In genomic region chr11:115777487-115778335, GRCm38 (mm10) we compare ENCODE assay signal across 9 mouse cellular contexts. TPM values are rescaled to one million over a fixed set of nuclear protein-coding genes. Genes with fewer than 3 reads are reported as not detected.
DNase-seq lines count a peak whose midpoint lies in the region; ATAC-seq and TF ChIP-seq lines count a peak whose summit lies in the region.
"Had no signal": no experiment of that assay in that cellular context is flagged by ENCODE, and none has a peak within 500 bp of the region (broad histone marks: within the 10 kb centered on the region; RNA-seq: fewer than 3 reads in every experiment).

No protein-coding gene starts in this region.

- H3K4me2 ChIP-seq in heart, embryonic 15.5 days = no peak overlapping the region
- H3K4me2 ChIP-seq in lung, postnatal 0 days (replicated peaks; ENCODE audit: low read depth, low read length) = no peak overlapping the region

- TF ChIP-seq POLR2A in brain, embryonic 14.5 days (IDR thresholded peaks at IDR 0.05; ENCODE audit: borderline replicate concordance, extremely low read depth, insufficient read depth, insufficient read length, poor library complexity, severe bottlenecking) = no peak

- no peak overlapping the region for H3K9ac ChIP-seq in heart, embryonic 15.5 days
- no peak overlapping the region for H3K9ac ChIP-seq in lung, postnatal 0 days (replicated peaks; ENCODE audit: low read depth)

- DNase-seq in heart, adult 18-20 months = no peak
- DNase-seq in brain, embryonic 14.5 days (ENCODE audit: low read depth) = peak; percentile 19
- DNase-seq in heart, postnatal 4 days = peak; percentile 5
- peak; percentile 43 for DNase-seq in lung, postnatal 0 days (ENCODE audit: low spot score)
- DNase-seq in yolk sac, embryonic 10.5 days (ENCODE audit: low spot score) = no peak
- DNase-seq in layer of hippocampus, postnatal 36 days = no peak
- DNase-seq in left cerebral cortex, adult 9 months (ENCODE audit: low spot score in 2 of 2) = no peak
- DNase-seq: cerebellum, adult 11 months had no signal

- H3K36me3 ChIP-seq in heart, embryonic 15.5 days = no peaks in the 10 kb centered on the region; the same call in 1 of the 2 replicates
- H3K36me3 ChIP-seq in lung, postnatal 0 days (ENCODE audit: insufficient read depth, low read length) = no peaks in the 10 kb centered on the region

- peaks cover 68% of the 10 kb centered on the region for H3K4me1 ChIP-seq in heart, embryonic 15.5 days (replicated peaks)
- peaks cover 20% of the 10 kb centered on the region for H3K4me1 ChIP-seq in lung, postnatal 0 days (ENCODE audit: insufficient read depth, low read depth, low read length)

- H3K9me3 ChIP-seq in heart, embryonic 15.5 days (replicated peaks) = no peaks in the 10 kb centered on the region
- H3K9me3 ChIP-seq in lung, postnatal 0 days (ENCODE audit: low read length) = no peaks in the 10 kb centered on the region

- H3K4me3 ChIP-seq in heart, embryonic 15.5 days = no peak overlapping the region
- H3K4me3 ChIP-seq in lung, postnatal 0 days (ENCODE audit: low read depth, low read length) = no peak overlapping the region

- no peak for ATAC-seq in heart, embryonic 15.5 days (replicated peaks; ENCODE audit: insufficient number of reproducible peaks, insufficient read depth, low FRiP score, low read depth)
- no peak for ATAC-seq in lung, postnatal 0 days

- WGBS in heart, embryonic 15.5 days = 89% methylated on average over 17 of the region's 17 CpGs
- WGBS in lung, postnatal 0 days = 84% methylated on average over 17 of the region's 17 CpGs

- no peak for TF ChIP-seq EP300 in lung, postnatal 0 days (IDR thresholded peaks at IDR 0.05)

- peak overlapping the region; percentile 64 for H3K27ac ChIP-seq in heart, embryonic 15.5 days
- H3K27ac ChIP-seq in lung, postnatal 0 days (ENCODE audit: low read length) = peak overlapping the region; percentile 33; the same call in 1 of the 2 replicates

- no peak for TF ChIP-seq CTCF in brain, embryonic 14.5 days (IDR thresholded peaks at IDR 0.05; ENCODE audit: borderline replicate concordance, extremely low read depth, insufficient read depth, insufficient read length)
- no peak for TF ChIP-seq CTCF in lung, postnatal 0 days (IDR thresholded peaks at IDR 0.05)

- H3K27me3 ChIP-seq in heart, embryonic 15.5 days = no peaks in the 10 kb centered on the region
- no peaks in the 10 kb centered on the region for H3K27me3 ChIP-seq in lung, postnatal 0 days (replicated peaks; ENCODE audit: insufficient read depth, low read length)

RNA-seq across cellular contexts. Expression of gene Tmem94, which starts 12.5 kb away (rescaled TPM):
- 36.7 and 38.8 TPM in 2 replicates for polyA plus RNA-seq in heart, embryonic 15.5 days (2015; fragmentation: Nextera tagmentation; extraction: Ambion mirVana)
- total RNA-seq in heart, adult 18-20 months (2021) = 100 to 1,000 TPM in 1 of 2 experiments, 10 to 100 TPM in 1; 96.6 to 104 TPM
- polyA plus RNA-seq in brain, embryonic 14.5 days (2012; rRNA removed) = 56.0 and 61.9 TPM in 2 replicates
- 100 to 1,000 TPM; 103 to 108 TPM for total RNA-seq in heart, postnatal 4 days (2021)
- 17.0 and 19.4 TPM in 2 replicates for polyA plus RNA-seq in lung, postnatal 0 days (2015; fragmentation: Nextera tagmentation; extraction: Ambion mirVana)
- 10 to 100 TPM; 49.6 to 50.1 TPM for total RNA-seq in layer of hippocampus, postnatal 36 days (2021)

RNA-seq across cellular contexts. Expression of gene Caskin2, which starts 35.7 kb away (rescaled TPM):
- 18.0 and 22.5 TPM in 2 replicates for polyA plus RNA-seq in heart, embryonic 15.5 days (2015; fragmentation: Nextera tagmentation; extraction: Ambion mirVana)
- total RNA-seq in heart, adult 18-20 months (2021) = 10 to 100 TPM; 39.2 to 42.9 TPM
- polyA plus RNA-seq in brain, embryonic 14.5 days (2012; rRNA removed) = 24.7 and 24.8 TPM in 2 replicates
- total RNA-seq in heart, postnatal 4 days (2021) = 10 to 100 TPM; 51.7 to 58.8 TPM
- 17.5 and 17.9 TPM in 2 replicates for polyA plus RNA-seq in lung, postnatal 0 days (2015; fragmentation: Nextera tagmentation; extraction: Ambion mirVana)
- total RNA-seq in layer of hippocampus, postnatal 36 days (2021) = 10 to 100 TPM; 19.5 to 19.6 TPM

RNA-seq across cellular contexts. Expression of gene Tsen54, which starts 36.8 kb away (rescaled TPM):
- 20.1 and 26.4 TPM in 2 replicates for polyA plus RNA-seq in heart, embryonic 15.5 days (2015; fragmentation: Nextera tagmentation; extraction: Ambion mirVana)
- total RNA-seq in heart, adult 18-20 months (2021) = 1 to 10 TPM; 7.1 to 8.5 TPM
- 24.2 and 36.4 TPM in 2 replicates for polyA plus RNA-seq in brain, embryonic 14.5 days (2012; rRNA removed)
- total RNA-seq in heart, postnatal 4 days (2021) = 10 to 100 TPM; 13.0 to 14.2 TPM
- 18.2 and 19.9 TPM in 2 replicates for polyA plus RNA-seq in lung, postnatal 0 days (2015; fragmentation: Nextera tagmentation; extraction: Ambion mirVana)
- 10 to 100 TPM; 12.0 to 12.7 TPM for total RNA-seq in layer of hippocampus, postnatal 36 days (2021)

RNA-seq across cellular contexts. Expression of gene Llgl2, which starts 46.1 kb away (rescaled TPM):
- 12.7 and 17.2 TPM in 2 replicates for polyA plus RNA-seq in heart, embryonic 15.5 days (2015; fragmentation: Nextera tagmentation; extraction: Ambion mirVana)
- 10 to 100 TPM; 17.5 to 18.2 TPM for total RNA-seq in heart, adult 18-20 months (2021)
- polyA plus RNA-seq in brain, embryonic 14.5 days (2012; rRNA removed) = 1.5 and 2.5 TPM in 2 replicates
- total RNA-seq in heart, postnatal 4 days (2021) = 10 to 100 TPM; 20.0 to 21.2 TPM
- 66.0 and 70.1 TPM in 2 replicates for polyA plus RNA-seq in lung, postnatal 0 days (2015; fragmentation: Nextera tagmentation; extraction: Ambion mirVana)
- 1 to 10 TPM; 1.2 to 2.4 TPM for total RNA-seq in layer of hippocampus, postnatal 36 days (2021)

Comparison
In these comparisons a context has a peak if more than half of its experiments do, and no peak if none do; other contexts are left out.
1. DNase-seq: peak in brain, embryonic 14.5 days (single experiment), heart, postnatal 4 days (single experiment) and lung, postnatal 0 days (single experiment); none in heart, adult 18-20 months (0 of 2), yolk sac, embryonic 10.5 days (single experiment), layer of hippocampus, postnatal 36 days (0 of 2) and left cerebral cortex, adult 9 months (0 of 2).